Mouse (Mus musculus) lung, adult 18-20 months (tissue): Measurements from ENCODE around the gene Gm13697.
"Not testable (repeated sequence)": the region's sequence is repeated elsewhere in the genome, so short reads cannot be mapped to it uniquely, and the experiment has no call there.

ENCODE experiments used
- DNase-seq, 2 experiments: peaks; one replicate each; pipeline ENCODE4 v3.0.0; 2022; ENCODE audit warnings: mixed read lengths in 2 of 2

Gene Gm13697

GRCm38 (mm10) chr2:83984443-83984842, at the start of gene Gm13697:
Gene Gm13697, plus strand, starts transcription at chr2:83984743.
- DNase-seq: not testable (repeated sequence)

- DNase-seq: peak in 1 of 2 experiments; percentile 5
Measured at GRCm38 (mm10) chr2:83940931-83941361, 43.6 kb upstream of the Gm13697 start, which contains the start of gene Zswim2. Gene Zswim2, minus strand, starts transcription at chr2:83941228.

GRCm38 (mm10) chr2:83941378-83941777, 43.2 kb upstream of the Gm13697 start:
- DNase-seq: no peak

- DNase-seq: no peak
Measured at GRCm38 (mm10) chr2:83941792-83942191, 42.8 kb upstream of the Gm13697 start.

GRCm38 (mm10) chr2:83955393-83955792, 29.1 kb upstream of the Gm13697 start, which contains the start of gene Gm13698:
Gene Gm13698, plus strand, starts transcription at chr2:83955693.
- DNase-seq: not testable (repeated sequence)

GRCm38 (mm10) chr2:83961203-83961602, 23.3 kb upstream of the Gm13697 start, which contains the start of gene Gm13693:
Gene Gm13693, plus strand, starts transcription at chr2:83961503.
- not testable (repeated sequence) for DNase-seq

- not testable (repeated sequence) for DNase-seq
Measured at GRCm38 (mm10) chr2:83967013-83967412, 17.5 kb upstream of the Gm13697 start, which contains the start of gene Gm13695. Gene Gm13695, plus strand, starts transcription at chr2:83967313.

GRCm38 (mm10) chr2:83972823-83973222, 11.7 kb upstream of the Gm13697 start, which contains the start of gene Gm13696:
Gene Gm13696, plus strand, starts transcription at chr2:83973123.
- not testable (repeated sequence) for DNase-seq

GRCm38 (mm10) chr2:83978633-83979032, 5.9 kb upstream of the Gm13697 start, which contains the start of gene Gm13694:
Gene Gm13694, plus strand, starts transcription at chr2:83978933.
- not testable (repeated sequence) for DNase-seq

- not testable (repeated sequence) for DNase-seq
Measured at GRCm38 (mm10) chr2:83990253-83990652, 5.7 kb downstream of the Gm13697 start, which contains the start of gene Gm13691. Gene Gm13691, plus strand, starts transcription at chr2:83990553.

- DNase-seq: not testable (repeated sequence)
Measured at GRCm38 (mm10) chr2:83993639-83994255, 9.2 kb downstream of the Gm13697 start.

- not testable (repeated sequence) for DNase-seq
Measured at GRCm38 (mm10) chr2:83994526-83994925, 10.0 kb downstream of the Gm13697 start.

GRCm38 (mm10) chr2:84008913-84009312, 24.4 kb downstream of the Gm13697 start:
- no peak for DNase-seq

- no peak for DNase-seq
Measured at GRCm38 (mm10) chr2:84009818-84010217, 25.3 kb downstream of the Gm13697 start.

GRCm38 (mm10) chr2:84014572-84014971, 30.0 kb downstream of the Gm13697 start:
- no peak for DNase-seq

GRCm38 (mm10) chr2:84016291-84016690, 31.7 kb downstream of the Gm13697 start:
- DNase-seq: not testable (repeated sequence)

- DNase-seq: no peak
Measured at GRCm38 (mm10) chr2:84018330-84018729, 33.8 kb downstream of the Gm13697 start.

GRCm38 (mm10) chr2:84019519-84020305, 35.2 kb downstream of the Gm13697 start:
- peak; percentile 36 to 49 for DNase-seq

GRCm38 (mm10) chr2:84021930-84022329, 37.4 kb downstream of the Gm13697 start:
- DNase-seq: no peak

GRCm38 (mm10) chr2:84022905-84023304, 38.4 kb downstream of the Gm13697 start:
- peak; percentile 46 to 56 for DNase-seq

GRCm38 (mm10) chr2:84023319-84023718, 38.8 kb downstream of the Gm13697 start:
- DNase-seq: no peak

- DNase-seq: peak; percentile 35 to 53
Measured at GRCm38 (mm10) chr2:84025217-84025616, 40.7 kb downstream of the Gm13697 start.

- DNase-seq: no peak
Measured at GRCm38 (mm10) chr2:84032505-84032904, 48.0 kb downstream of the Gm13697 start.
